Mouse (Mus musculus) hindbrain, embryonic 13.5 days (tissue): ENCODE results near the gene Smpdl3b. TPM values are rescaled to one million over a fixed set of nuclear protein-coding genes. Genes with fewer than 3 reads are reported as not detected.
"Not testable (repeated sequence)": the region's sequence is repeated elsewhere in the genome, so short reads cannot be mapped to it uniquely, and the experiment has no call there.

Source experiments
- ATAC-seq: fragments of 200-750 bp; cut with Nextera tagmentation; 2 replicates; pipeline ENCODE4 v1.8.0; 2017; ENCODE audit warnings: moderate TSS enrichment; ENCODE audit not compliant: low FRiP score
- H3K27ac ChIP-seq: fragments of 300-500 bp; sonication (generic); 2 replicates; pipeline ENCODE4 v1.5.1; 2015; ENCODE audit warnings: inconsistent platforms, mild to moderate bottlenecking, moderate library complexity
- H3K27me3 ChIP-seq: fragments of 300-500 bp; sonication (generic); 2 replicates; pipeline ENCODE4 v1.6.1; 2015; ENCODE audit warnings: mild to moderate bottlenecking, inconsistent platforms
- H3K36me3 ChIP-seq: fragments of 300-500 bp; sonication (generic); 2 replicates; pipeline ENCODE4 v1.6.1; 2015; ENCODE audit warnings: mild to moderate bottlenecking, inconsistent platforms
- H3K4me1 ChIP-seq: fragments of 300-500 bp; sonication (generic); replicated peaks from 2 replicates; pipeline ENCODE4 v1.6.1; 2015; ENCODE audit warnings: inconsistent platforms
- H3K4me2 ChIP-seq: fragments of 300-500 bp; sonication (generic); 2 replicates; pipeline ENCODE4 v1.6.1; 2015; ENCODE audit warnings: inconsistent platforms, mild to moderate bottlenecking, moderate library complexity
- H3K4me3 ChIP-seq: fragments of 300-500 bp; sonication (generic); 2 replicates; pipeline ENCODE4 v1.5.1; 2015; ENCODE audit warnings: mild to moderate bottlenecking, inconsistent platforms
- H3K9ac ChIP-seq: fragments of 300-500 bp; sonication (generic); 2 replicates; pipeline ENCODE4 v1.6.1; 2015; ENCODE audit warnings: mild to moderate bottlenecking, inconsistent platforms
- H3K9me3 ChIP-seq: fragments of 300-500 bp; sonication (generic); 2 replicates; pipeline ENCODE4 v1.6.1; 2016; ENCODE audit warnings: inconsistent platforms
- WGBS: fragments of 180-500 bp; shearing (Covaris S2); methylation state at CpG from one replicate; pipeline ENCODE4 v1.1.7; 2015; 5-methylcytosine and 5-hydroxymethylcytosine counted together
- polyA plus RNA-seq: library from polyadenylated mRNA; unstranded; fragments of >200 nt; fragmentation: Nextera tagmentation; extraction: Ambion mirVana; gene quantifications from 2 replicates; pipeline ENCODE4 v1.2.1, GENCODE M21; 2015

Smpdl3b gene
- polyA plus RNA-seq = 0.71 and 0.82 TPM in 2 replicates

DNA sequence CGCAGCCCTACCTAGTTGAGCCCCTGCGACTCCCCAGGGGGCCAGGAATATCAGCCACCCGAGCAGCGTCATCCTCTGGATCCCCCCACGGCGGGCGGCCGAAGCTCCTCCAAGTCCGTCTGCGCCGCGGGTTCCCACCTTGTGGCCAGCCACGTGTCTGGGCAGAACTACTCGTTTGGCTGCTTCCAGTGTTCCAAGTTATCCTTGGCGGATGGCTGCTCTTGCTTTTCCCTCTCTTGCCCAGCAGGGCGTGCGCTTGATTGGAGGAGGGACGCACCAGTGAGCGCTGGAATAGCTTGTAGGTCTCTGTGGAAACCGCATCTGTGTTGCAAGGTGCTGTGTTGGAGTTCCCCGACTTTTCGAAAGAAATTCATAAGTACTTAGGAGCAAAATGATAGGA, at the start of gene Smpdl3b:
Gene Smpdl3b, minus strand, starts transcription at position 279 of the 400 bp plus-strand sequence.
- Histone ChIP-seq H3K9ac (peak within 1 kb of the TSS; percentile 61), H3K4me1 (peaks cover 11% of the 10 kb centered on the region), H3K9me3 (no peaks in the 10 kb centered on the region), H3K4me3 (peak within 1 kb of the TSS; percentile 40), H3K36me3 (no peaks in the 10 kb centered on the region), H3K27ac (no peak within 1 kb of the TSS), H3K4me2 (peak within 1 kb of the TSS; percentile 72), H3K27me3 (peaks cover 33% of the 10 kb centered on the region)
- WGBS = under 1% methylated on average over 22 of the region's 22 CpGs
- ATAC-seq = peak; percentile 52; the same call in 1 of the 2 replicates

DNA sequence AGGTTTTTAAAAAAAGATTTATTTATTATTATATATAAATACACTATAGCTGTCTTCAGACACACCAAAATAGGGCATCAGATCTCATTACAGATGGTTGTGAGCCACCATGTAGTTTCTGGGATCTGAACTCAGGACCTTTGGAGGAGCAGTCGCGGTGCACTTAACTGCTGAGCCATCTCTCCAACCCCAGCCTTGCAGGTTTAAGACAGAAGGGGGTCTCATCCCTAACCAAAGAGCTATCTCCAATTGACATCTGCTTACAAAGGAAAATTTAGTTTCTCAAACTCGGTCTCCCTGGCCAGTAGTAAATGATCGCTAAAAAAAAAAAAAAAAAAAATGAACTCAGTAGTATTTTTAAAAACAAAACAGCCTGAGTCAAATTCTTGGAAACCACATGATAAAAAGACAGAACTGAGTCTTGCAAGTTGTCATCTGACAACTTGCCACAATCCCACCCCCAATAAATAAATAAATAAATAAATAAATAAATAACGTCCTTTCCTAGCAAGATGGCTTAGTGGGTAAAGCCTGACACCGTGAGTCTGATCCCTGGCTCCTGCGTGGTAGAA, 49.7 kb upstream of the Smpdl3b start:
- no peaks in the 10 kb centered on the region for H3K4me1 ChIP-seq

DNA sequence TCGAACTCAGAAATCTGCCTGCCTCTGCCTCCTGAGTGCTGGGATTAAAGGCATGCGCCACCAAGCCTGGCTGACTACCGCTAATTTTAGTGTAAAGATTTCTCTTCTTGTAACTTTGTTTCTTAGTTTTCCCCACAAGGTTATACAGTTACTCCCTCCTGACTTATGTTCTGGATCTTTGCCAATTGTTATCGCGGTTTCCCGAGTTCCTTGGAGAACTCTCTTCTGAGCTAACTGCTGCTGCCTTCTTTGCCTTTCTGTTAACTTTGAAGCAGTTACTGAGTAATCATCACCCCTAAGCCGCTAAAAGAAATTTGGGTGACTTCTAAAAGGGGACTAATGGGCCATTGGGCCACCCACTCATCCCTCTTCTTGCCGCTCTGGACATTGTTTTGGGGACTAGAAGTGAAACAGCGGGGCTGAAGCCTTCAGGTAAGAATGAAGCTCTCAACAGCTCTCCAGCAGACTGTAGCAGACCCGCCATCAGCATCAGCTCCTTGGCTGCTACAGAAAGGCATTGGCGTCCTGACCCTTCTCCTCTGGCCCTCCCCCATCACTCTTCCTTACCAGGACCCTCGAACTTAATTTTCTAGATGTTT, 48.6 kb upstream of the Smpdl3b start:
- Histone ChIP-seq H3K4me2 (no peak overlapping the region), H3K36me3 (no peaks in the 10 kb centered on the region), H3K9me3 (no peaks in the 10 kb centered on the region), H3K27ac (no peak overlapping the region), H3K27me3 (no peaks in the 10 kb centered on the region), H3K4me1 (no peaks in the 10 kb centered on the region), H3K9ac (no peak overlapping the region), H3K4me3 (no peak overlapping the region)
- 89% methylated on average over 12 of the region's 12 CpGs for WGBS
- ATAC-seq = no peak

More for the DNA sequence above, 49.7 kb upstream of the Smpdl3b start:
- no peak overlapping the region for H3K9ac ChIP-seq
- H3K27ac ChIP-seq = no peak overlapping the region
- WGBS = 95% methylated on average over 7 of the region's 7 CpGs
- H3K9me3 ChIP-seq = no peaks in the 10 kb centered on the region
- H3K36me3 ChIP-seq = no peaks in the 10 kb centered on the region
- no peaks in the 10 kb centered on the region for H3K27me3 ChIP-seq
- no peak overlapping the region for H3K4me2 ChIP-seq
- ATAC-seq = no peak
- H3K4me3 ChIP-seq = no peak overlapping the region

DNA sequence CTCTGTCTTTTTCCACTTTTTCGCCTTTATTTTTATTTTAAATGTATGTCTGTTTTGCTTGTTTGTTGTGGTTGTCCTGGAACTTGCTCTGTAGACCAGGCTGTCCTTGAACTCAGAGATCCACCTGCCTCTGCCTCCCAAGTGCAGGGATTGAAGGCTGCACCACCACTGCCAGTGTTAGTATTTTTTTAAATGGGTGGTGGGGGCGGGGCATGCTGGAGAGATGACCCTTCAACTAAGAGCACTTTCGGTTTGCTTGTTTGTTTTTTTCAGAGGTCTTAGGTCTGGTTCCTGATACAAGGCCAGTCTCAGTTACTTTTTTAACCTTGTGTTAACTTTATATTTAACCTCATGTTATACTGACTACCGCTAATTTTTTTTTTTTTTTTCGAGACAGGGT, 48.1 kb upstream of the Smpdl3b start:
- Histone ChIP-seq H3K9ac (no peak overlapping the region), H3K27me3 (no peaks in the 10 kb centered on the region), H3K36me3 (no peaks in the 10 kb centered on the region), H3K4me2 (no peak overlapping the region), H3K27ac (no peak overlapping the region), H3K4me3 (no peak overlapping the region), H3K4me1 (no peaks in the 10 kb centered on the region), H3K9me3 (no peaks in the 10 kb centered on the region)
- ATAC-seq = no peak
- WGBS = 88% methylated on average over 5 of the region's 5 CpGs

DNA sequence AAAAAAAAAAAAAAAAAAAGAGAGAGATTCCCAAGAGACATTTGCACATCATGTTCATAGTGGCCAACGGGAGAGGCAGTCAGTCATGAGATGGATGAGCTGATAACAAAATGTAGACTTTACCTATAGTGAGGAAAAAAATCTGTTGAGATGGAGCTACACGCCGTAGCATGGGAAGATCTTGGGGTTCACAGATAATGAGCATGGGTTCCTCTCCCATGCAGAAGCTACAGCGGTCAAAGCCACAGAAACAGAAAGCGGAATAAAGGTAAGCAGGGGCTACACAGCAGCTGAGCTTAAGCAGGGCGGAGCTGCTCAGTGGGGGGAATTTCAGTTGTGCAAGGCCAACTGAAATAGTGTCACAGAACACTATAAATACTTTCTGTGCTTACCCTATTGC, 47.3 kb upstream of the Smpdl3b start:
- no peak overlapping the region for H3K9ac ChIP-seq

DNA sequence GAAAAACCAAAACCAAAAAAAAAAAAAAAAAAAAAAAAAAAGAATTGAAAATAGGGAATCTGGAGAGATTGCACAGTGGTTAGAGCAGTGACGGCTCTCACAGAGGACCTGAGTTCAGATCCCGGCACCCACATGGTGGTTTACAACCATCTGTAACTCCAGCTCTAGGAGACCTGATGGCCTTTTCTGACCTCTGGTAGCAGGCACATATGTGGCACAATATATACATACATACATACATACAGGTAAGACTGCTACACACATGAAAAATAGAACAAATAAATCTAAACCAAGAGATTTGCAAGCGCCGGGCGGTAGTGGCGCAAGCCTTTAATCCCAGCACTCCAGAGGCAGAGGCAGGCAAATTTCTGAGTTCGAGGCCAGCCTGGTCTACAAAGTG, 46.8 kb upstream of the Smpdl3b start:
- Histone ChIP-seq H3K36me3 (no peaks in the 10 kb centered on the region), H3K4me1 (no peaks in the 10 kb centered on the region), H3K9me3 (no peaks in the 10 kb centered on the region), H3K27ac (no peak overlapping the region), H3K9ac (no peak overlapping the region), H3K4me3 (no peak overlapping the region), H3K27me3 (no peaks in the 10 kb centered on the region), H3K4me2 (no peak overlapping the region)
- no peak for ATAC-seq
- 99% methylated on average over 7 of the region's 7 CpGs for WGBS

More for the DNA sequence above, 47.3 kb upstream of the Smpdl3b start:
- Histone ChIP-seq H3K4me3 (no peak overlapping the region), H3K36me3 (no peaks in the 10 kb centered on the region), H3K9me3 (no peaks in the 10 kb centered on the region), H3K4me2 (no peak overlapping the region), H3K27ac (no peak overlapping the region), H3K4me1 (no peaks in the 10 kb centered on the region), H3K27me3 (no peaks in the 10 kb centered on the region)
- 95% methylated on average over 6 of the region's 6 CpGs for WGBS
- no peak for ATAC-seq

DNA sequence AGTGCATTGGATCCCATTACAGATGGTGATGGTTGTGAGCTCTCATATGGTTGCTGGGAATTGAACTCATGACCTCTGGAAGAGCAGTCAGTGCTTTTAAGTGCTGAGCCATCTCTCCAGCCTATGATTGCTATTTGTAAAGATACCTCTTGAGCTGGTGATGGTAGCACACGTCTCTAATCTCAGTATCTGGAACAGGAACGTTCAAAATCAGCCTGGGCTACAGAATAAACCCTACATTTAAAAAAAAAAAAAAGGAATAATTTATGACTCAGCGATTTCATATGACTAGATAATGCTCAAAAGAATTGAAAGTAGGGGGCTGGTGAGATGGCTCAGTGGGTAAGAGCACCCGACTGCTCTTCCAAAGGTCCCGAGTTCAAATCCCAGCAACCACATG, 46.2 kb upstream of the Smpdl3b start:
- WGBS = 94% methylated on average over 5 of the region's 5 CpGs
- H3K4me1 ChIP-seq = no peaks in the 10 kb centered on the region
- H3K4me2 ChIP-seq = no peak overlapping the region
- H3K4me3 ChIP-seq = no peak overlapping the region
- no peaks in the 10 kb centered on the region for H3K9me3 ChIP-seq
- no peaks in the 10 kb centered on the region for H3K36me3 ChIP-seq
- no peaks in the 10 kb centered on the region for H3K27me3 ChIP-seq
- H3K27ac ChIP-seq = no peak overlapping the region
- no peak overlapping the region for H3K9ac ChIP-seq
- ATAC-seq = no peak

DNA sequence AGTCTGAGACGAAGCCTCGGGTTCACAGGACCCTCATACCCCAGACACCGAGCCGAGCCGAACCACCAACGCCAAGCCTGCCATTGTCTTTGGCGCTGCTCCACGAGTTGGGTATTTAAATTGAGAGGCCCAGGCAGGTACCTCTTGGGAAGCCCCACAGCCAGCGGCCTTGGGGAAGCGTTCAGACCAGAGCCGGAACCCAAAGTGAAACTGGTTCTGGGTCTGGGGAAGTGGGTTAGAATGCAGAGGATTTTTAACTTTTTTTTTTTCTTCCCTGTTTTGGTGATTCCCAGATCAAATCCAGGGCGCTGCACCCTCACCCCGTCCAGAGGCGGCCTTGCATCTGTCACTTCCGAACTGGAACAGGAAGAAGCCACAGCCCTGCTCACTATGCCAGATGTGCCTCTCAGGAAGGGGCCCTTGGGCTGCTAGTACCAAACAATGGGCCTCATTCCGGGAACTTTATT, 45.2 kb upstream of the Smpdl3b start:
- no peak for ATAC-seq
- 67% methylated on average over 16 of the region's 16 CpGs for WGBS
- Histone ChIP-seq H3K9ac (no peak overlapping the region), H3K27ac (no peak overlapping the region), H3K4me3 (no peak overlapping the region), H3K36me3 (no peaks in the 10 kb centered on the region), H3K4me2 (no peak overlapping the region), H3K4me1 (no peaks in the 10 kb centered on the region), H3K9me3 (no peaks in the 10 kb centered on the region), H3K27me3 (peaks cover 5% of the 10 kb centered on the region; the same call in 1 of the 2 replicates)

DNA sequence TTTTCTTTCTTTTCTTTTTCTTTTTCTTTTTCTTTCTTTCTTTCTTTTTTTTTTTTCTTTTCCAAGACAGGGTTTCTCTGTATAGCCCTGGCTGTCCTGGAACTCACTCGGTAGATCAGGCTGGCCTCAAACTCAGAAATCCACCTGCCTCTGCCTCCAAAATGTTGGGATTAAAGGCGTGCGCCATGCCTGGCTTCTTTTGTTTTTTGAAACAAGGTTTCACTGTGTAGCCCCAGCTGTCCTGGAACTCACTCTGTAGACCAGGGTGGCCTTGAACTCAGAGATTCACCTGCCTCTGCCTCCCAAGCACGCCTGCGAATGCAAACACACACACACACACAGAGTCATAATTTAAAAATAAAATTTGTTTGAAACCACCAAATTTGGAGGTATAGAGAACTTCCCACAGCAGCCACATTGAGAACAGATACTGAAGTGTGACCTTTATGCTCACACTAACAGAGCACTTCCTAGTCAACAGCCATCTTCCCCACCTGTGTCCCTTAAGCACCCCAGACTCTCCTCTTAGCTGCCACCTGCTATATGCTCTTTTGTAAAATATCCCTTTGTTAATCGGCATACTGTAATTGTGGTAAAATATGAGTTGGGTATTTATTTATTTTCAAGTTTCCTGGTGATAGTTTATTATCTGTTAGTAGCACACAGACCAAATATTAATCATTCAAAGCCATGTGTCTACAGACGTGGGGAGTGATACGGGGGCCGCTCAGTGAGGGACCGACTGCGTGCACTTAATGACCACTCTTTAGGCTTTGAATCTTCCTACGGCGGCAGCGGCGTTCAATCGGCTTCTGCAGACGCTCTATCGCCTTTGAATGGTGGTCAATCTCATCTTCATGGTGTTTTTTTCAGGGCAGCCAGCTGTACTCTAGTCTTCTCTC, 44.4 kb upstream of the Smpdl3b start:
- WGBS = 88% methylated on average over 18 of the region's 18 CpGs
- Histone ChIP-seq H3K36me3 (no peaks in the 10 kb centered on the region), H3K27me3 (peaks cover 9% of the 10 kb centered on the region; the same call in 1 of the 2 replicates), H3K9me3 (no peaks in the 10 kb centered on the region), H3K4me2 (no peak overlapping the region), H3K27ac (no peak overlapping the region), H3K4me3 (no peak overlapping the region), H3K9ac (no peak overlapping the region), H3K4me1 (no peaks in the 10 kb centered on the region)
- ATAC-seq = no peak

DNA sequence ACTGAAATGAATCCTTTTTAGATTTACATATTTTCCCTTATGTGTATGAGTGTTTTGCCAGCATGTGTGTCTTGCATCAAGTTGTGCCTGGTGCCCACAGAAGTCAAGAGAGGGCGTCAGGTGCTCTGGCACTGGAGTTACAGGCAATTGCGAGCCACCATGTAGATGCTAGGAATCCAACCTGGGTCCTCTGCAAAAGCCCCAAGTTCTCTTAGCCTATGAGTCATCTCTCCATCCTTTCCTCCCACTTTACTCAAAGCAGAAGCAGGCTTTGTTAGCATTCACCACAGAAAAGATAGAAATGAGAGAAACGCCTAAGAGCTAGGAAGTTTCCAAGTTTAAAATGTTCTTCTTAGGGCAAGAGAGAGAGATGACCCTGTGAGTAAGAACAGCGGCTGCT, 42.8 kb upstream of the Smpdl3b start:
- 87% methylated on average over 4 of the region's 4 CpGs for WGBS
- Histone ChIP-seq H3K36me3 (no peaks in the 10 kb centered on the region), H3K4me2 (no peak overlapping the region), H3K27me3 (peaks cover 25% of the 10 kb centered on the region), H3K9me3 (no peaks in the 10 kb centered on the region), H3K4me3 (no peak overlapping the region), H3K4me1 (peaks cover 6% of the 10 kb centered on the region), H3K9ac (no peak overlapping the region), H3K27ac (no peak overlapping the region)
- ATAC-seq = no peak

DNA sequence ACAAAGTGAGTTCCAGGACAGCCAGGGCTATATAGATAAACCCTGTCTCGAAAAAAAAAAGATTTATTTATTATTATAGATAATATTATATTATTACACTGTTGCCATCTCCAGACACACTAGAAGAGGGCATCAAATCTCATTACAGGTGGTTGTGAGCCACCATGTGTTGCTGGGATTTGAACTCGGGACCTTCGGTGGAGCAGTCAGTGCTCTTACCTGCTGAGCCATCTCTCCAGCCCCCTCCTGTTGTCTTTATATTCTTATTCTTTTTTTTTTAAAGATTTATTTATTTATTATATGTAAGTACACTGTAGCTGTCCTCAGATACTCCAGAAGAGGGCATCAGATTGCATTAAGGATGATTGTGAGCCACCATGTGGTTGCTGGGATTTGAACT, 41.6 kb upstream of the Smpdl3b start:
- not testable (repeated sequence) for H3K36me3 ChIP-seq, H3K4me2 ChIP-seq, ATAC-seq, H3K27ac ChIP-seq, H3K9me3 ChIP-seq, H3K9ac ChIP-seq, H3K4me1 ChIP-seq, H3K4me3 ChIP-seq
- peaks cover 34% of the 10 kb centered on the region for H3K27me3 ChIP-seq
- 85% methylated on average over 3 of the region's 3 CpGs for WGBS

DNA sequence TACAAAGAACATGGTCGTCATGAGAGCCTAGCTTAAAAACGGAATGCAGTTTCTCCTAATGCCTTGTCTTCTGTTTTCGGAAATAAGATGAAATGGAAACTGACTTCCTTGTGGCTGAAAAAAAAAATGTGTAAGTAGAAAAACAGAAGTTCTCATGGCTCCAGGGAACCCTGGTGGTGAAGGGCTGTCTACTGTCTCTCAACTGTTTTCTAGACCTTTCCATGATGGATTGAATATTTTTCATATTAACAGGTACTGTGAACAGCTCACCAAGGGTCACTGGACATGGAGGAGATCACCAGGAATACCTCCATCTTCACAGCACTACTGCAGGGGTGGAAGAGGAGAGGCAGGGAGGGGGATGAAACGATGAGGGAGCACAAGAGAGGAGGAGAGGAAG, 41.0 kb upstream of the Smpdl3b start:
- no peak overlapping the region for H3K4me2 ChIP-seq
- H3K4me3 ChIP-seq = no peak overlapping the region
- H3K27ac ChIP-seq = no peak overlapping the region
- no peak for ATAC-seq
- H3K36me3 ChIP-seq = no peaks in the 10 kb centered on the region
- 71% methylated on average over 4 of the region's 4 CpGs for WGBS
- H3K4me1 ChIP-seq = peaks cover 6% of the 10 kb centered on the region
- peaks cover 34% of the 10 kb centered on the region for H3K27me3 ChIP-seq
- H3K9me3 ChIP-seq = no peaks in the 10 kb centered on the region
- H3K9ac ChIP-seq = no peak overlapping the region
